Mouse (Mus musculus) hindbrain, embryonic 11.5 days (tissue): ENCODE data around the gene Fgfr2. TPM values are rescaled to one million over a fixed set of nuclear protein-coding genes. Genes with fewer than 3 reads are reported as not detected.
"Not testable (repeated sequence)": the region's sequence is repeated elsewhere in the genome, so short reads cannot be mapped to it uniquely, and the experiment has no call there.

Experiments used
- ATAC-seq: fragments of 200-750 bp; cut with Nextera tagmentation; 2 replicates; pipeline ENCODE4 v1.8.0; 2017; ENCODE audit warnings: mild to moderate bottlenecking, moderate TSS enrichment, moderate library complexity; ENCODE audit not compliant: low FRiP score
- DNase-seq: peaks from one replicate; pipeline ENCODE4 v3.0.0-alpha.2; 2015; ENCODE audit warnings: low spot score
- H3K27ac ChIP-seq: fragments of 300-500 bp; sonication (generic); 2 replicates; pipeline ENCODE4 v1.5.1; 2014; ENCODE audit warnings: mild to moderate bottlenecking, low read depth, low read length
- H3K27me3 ChIP-seq: fragments of 300-500 bp; sonication (generic); 2 replicates; pipeline ENCODE4 v1.6.1; 2014; ENCODE audit warnings: mild to moderate bottlenecking, low read length, moderate library complexity, mixed read lengths; ENCODE audit not compliant: control insufficient read depth, insufficient read depth
- H3K36me3 ChIP-seq: fragments of 300-500 bp; sonication (generic); 2 replicates; pipeline ENCODE4 v1.6.1; 2014; ENCODE audit warnings: mild to moderate bottlenecking, low read length, moderate library complexity, mixed read lengths; ENCODE audit not compliant: control insufficient read depth, insufficient read depth
- H3K4me1 ChIP-seq: fragments of 300-500 bp; sonication (generic); replicated peaks from 2 replicates; pipeline ENCODE4 v1.6.1; 2014; ENCODE audit warnings: low read length, mixed read lengths; ENCODE audit not compliant: control insufficient read depth, insufficient read depth
- H3K4me2 ChIP-seq: fragments of 300-500 bp; sonication (generic); replicated peaks from 2 replicates; pipeline ENCODE4 v1.6.1; 2014; ENCODE audit warnings: mild to moderate bottlenecking, low read depth, low read length
- H3K4me3 ChIP-seq: fragments of 300-500 bp; sonication (generic); 2 replicates; pipeline ENCODE4 v1.5.1; 2014; ENCODE audit warnings: low read depth, low read length
- H3K9ac ChIP-seq: fragments of 300-500 bp; sonication (generic); 2 replicates; pipeline ENCODE4 v1.6.1; 2014; ENCODE audit warnings: low read depth, low read length
- H3K9me3 ChIP-seq: fragments of 300-500 bp; sonication (generic); 2 replicates; pipeline ENCODE4 v1.6.1; 2016; ENCODE audit warnings: low read length; ENCODE audit not compliant: control insufficient read depth
- WGBS: fragments of 180-500 bp; shearing (Covaris S2); extraction: QIAGEN DNeasy Blood & Tissue Kit; methylation state at CpG from one replicate; pipeline ENCODE4 v1.1.7; 2014; 5-methylcytosine and 5-hydroxymethylcytosine counted together
- polyA plus RNA-seq: library from polyadenylated mRNA; unstranded; fragments of >200 nt; fragmentation: Nextera tagmentation; extraction: Ambion mirVana; gene quantifications from 2 replicates; pipeline ENCODE4 v1.2.1, GENCODE M21; 2014

Gene Fgfr2
- polyA plus RNA-seq, 1 experiment from 2014 or later = 71.3 TPM

- H3K4me1 ChIP-seq = no peaks in the 10 kb centered on the region
- no peaks in the 10 kb centered on the region for H3K36me3 ChIP-seq
- no peak for ATAC-seq
- H3K9me3 ChIP-seq = no peaks in the 10 kb centered on the region
- peak overlapping the region; percentile 92 for H3K27ac ChIP-seq
- WGBS = 47% methylated on average over 26 of the region's 26 CpGs
- peak overlapping the region; percentile 76 for H3K9ac ChIP-seq
- H3K4me2 ChIP-seq = peak overlapping the region; percentile 56
- peak overlapping the region; percentile 67 for H3K4me3 ChIP-seq
- peak; percentile 14 for DNase-seq
- no peaks in the 10 kb centered on the region for H3K27me3 ChIP-seq
Measured at GRCm38 (mm10) chr7:130518213-130519095, 2604.7 kb downstream of the Fgfr2 start.

GRCm38 (mm10) chr7:130510243-130510642 lies 2612.9 kb downstream of the Fgfr2 start:
- WGBS = 94% methylated on average over 5 of the region's 5 CpGs
- H3K27ac ChIP-seq = no peak overlapping the region
- no peak overlapping the region for H3K9ac ChIP-seq
- H3K9me3 ChIP-seq = no peaks in the 10 kb centered on the region
- DNase-seq (no peak), ATAC-seq (no peak)
- H3K4me3 ChIP-seq = no peak overlapping the region
- H3K4me1 ChIP-seq = no peaks in the 10 kb centered on the region
- no peaks in the 10 kb centered on the region for H3K27me3 ChIP-seq
- H3K4me2 ChIP-seq = no peak overlapping the region
- 0 out of 2 replicates have a peak, but pooled peaks cover 3% of the 10 kb centered on the region for H3K36me3 ChIP-seq

GRCm38 (mm10) chr7:130503006-130503405 lies 2620.1 kb downstream of the Fgfr2 start:
- DNase-seq = no peak
- no peak overlapping the region for H3K4me2 ChIP-seq
- peaks cover 3% of the 10 kb centered on the region; the same call in 1 of the 2 replicates for H3K36me3 ChIP-seq
- WGBS = 96% methylated on average over 5 of the region's 5 CpGs
- H3K9ac ChIP-seq = no peak overlapping the region
- H3K4me1 ChIP-seq = no peaks in the 10 kb centered on the region
- H3K27ac ChIP-seq = no peak overlapping the region
- H3K27me3 ChIP-seq = no peaks in the 10 kb centered on the region
- no peak for ATAC-seq
- H3K9me3 ChIP-seq = no peaks in the 10 kb centered on the region
- H3K4me3 ChIP-seq = no peak overlapping the region

GRCm38 (mm10) chr7:130501499-130501898 lies 2621.7 kb downstream of the Fgfr2 start:
- no peak overlapping the region for H3K4me3 ChIP-seq
- H3K9me3 ChIP-seq = no peaks in the 10 kb centered on the region
- 93% methylated on average over 1 of the region's 1 CpGs for WGBS
- ATAC-seq (no peak), DNase-seq (no peak)
- H3K27ac ChIP-seq = no peak overlapping the region
- H3K9ac ChIP-seq = no peak overlapping the region
- peaks cover 3% of the 10 kb centered on the region; the same call in 1 of the 2 replicates for H3K36me3 ChIP-seq
- H3K4me1 ChIP-seq = no peaks in the 10 kb centered on the region
- no peak overlapping the region for H3K4me2 ChIP-seq
- no peaks in the 10 kb centered on the region for H3K27me3 ChIP-seq

- no peak overlapping the region for H3K9ac ChIP-seq
- DNase-seq = no peak
- H3K27me3 ChIP-seq = no peaks in the 10 kb centered on the region
- no peaks in the 10 kb centered on the region for H3K4me1 ChIP-seq
- no peak overlapping the region for H3K4me2 ChIP-seq
- H3K36me3 ChIP-seq = no peaks in the 10 kb centered on the region
- no peak overlapping the region for H3K4me3 ChIP-seq
- no peak for ATAC-seq
- WGBS = 89% methylated on average over 3 of the region's 3 CpGs
- no peak overlapping the region for H3K27ac ChIP-seq
- H3K9me3 ChIP-seq = no peaks in the 10 kb centered on the region
Measured at GRCm38 (mm10) chr7:130493346-130493745, 2629.8 kb downstream of the Fgfr2 start.

GRCm38 (mm10) chr7:130492026-130492425 lies 2631.1 kb downstream of the Fgfr2 start:
- ATAC-seq = no peak
- Histone ChIP-seq H3K4me3 (no peak overlapping the region), H3K36me3 (no peaks in the 10 kb centered on the region), H3K9ac (no peak overlapping the region), H3K4me1 (no peaks in the 10 kb centered on the region), H3K27me3 (no peaks in the 10 kb centered on the region), H3K9me3 (no peaks in the 10 kb centered on the region), H3K4me2 (no peak overlapping the region), H3K27ac (no peak overlapping the region)
- no peak for DNase-seq

- not testable (repeated sequence) for H3K4me1 ChIP-seq, H3K4me3 ChIP-seq, H3K9ac ChIP-seq, H3K27ac ChIP-seq, H3K4me2 ChIP-seq, H3K27me3 ChIP-seq, H3K9me3 ChIP-seq, H3K36me3 ChIP-seq, ATAC-seq, DNase-seq
- 87% methylated on average over 3 of the region's 3 CpGs for WGBS
Measured at GRCm38 (mm10) chr7:130479003-130479402, 2644.1 kb downstream of the Fgfr2 start.

GRCm38 (mm10) chr7:130475970-130476369 lies 2647.2 kb downstream of the Fgfr2 start:
- H3K9ac ChIP-seq = no peak overlapping the region
- no peaks in the 10 kb centered on the region for H3K27me3 ChIP-seq
- ATAC-seq (no peak), DNase-seq (peak; percentile 72)
- no peak overlapping the region for H3K4me3 ChIP-seq
- 61% methylated on average over 2 of the region's 2 CpGs for WGBS
- peaks cover 6% of the 10 kb centered on the region; the same call in 1 of the 2 replicates for H3K4me1 ChIP-seq
- H3K9me3 ChIP-seq = no peaks in the 10 kb centered on the region
- H3K27ac ChIP-seq = no peak overlapping the region
- H3K36me3 ChIP-seq = 0 out of 2 replicates have a peak, but pooled peaks cover 3% of the 10 kb centered on the region
- H3K4me2 ChIP-seq = no peak overlapping the region

- Histone ChIP-seq H3K9ac (no peak overlapping the region), H3K4me3 (no peak overlapping the region), H3K4me1 (peaks cover 6% of the 10 kb centered on the region; the same call in 1 of the 2 replicates), H3K4me2 (no peak overlapping the region), H3K27ac (no peak overlapping the region), H3K36me3 (no peaks in the 10 kb centered on the region), H3K9me3 (no peaks in the 10 kb centered on the region), H3K27me3 (no peaks in the 10 kb centered on the region)
- ATAC-seq (no peak), DNase-seq (no peak)
- WGBS = 63% methylated on average over 3 of the region's 3 CpGs
Measured at GRCm38 (mm10) chr7:130473881-130474280, 2649.3 kb downstream of the Fgfr2 start.
